Mouse (Mus musculus) cortical plate, adult 2 months (tissue): ENCODE results near the gene Espn.

ENCODE experiments used
- CTCF ChIP-seq: fragments of 200-500 bp; IDR thresholded peaks from 2 replicates; pipeline ENCODE4 v1.5.1; 2011; ENCODE audit warnings: mild to moderate bottlenecking, control low read depth, low read length; ENCODE audit not compliant: insufficient read depth; ENCODE audit errors: extremely low read depth
- POLR2A ChIP-seq: fragments of 200-500 bp; IDR thresholded peaks from 2 replicates; pipeline ENCODE4 v1.6.1; 2011; ENCODE audit warnings: mild to moderate bottlenecking, low read length, control low read depth; ENCODE audit not compliant: insufficient read depth; ENCODE audit errors: extremely low read depth

GRCm38 (mm10) chr4:152169103-152169502 lies 16.9 kb upstream of the Espn start:
- TF ChIP-seq CTCF (no peak), POLR2A (no peak)
